Mouse (Mus musculus) C2C12 (cell line): Measurements from ENCODE around the gene Arrb2. TPM values are rescaled to one million over a fixed set of nuclear protein-coding genes. Genes with fewer than 3 reads are reported as not detected.
"Not testable (repeated sequence)": the region's sequence is repeated elsewhere in the genome, so short reads cannot be mapped to it uniquely, and the experiment has no call there.

Experiments
- H3K27me3 ChIP-seq: one replicate; pipeline ENCODE4 v1.6.1; 2011; ENCODE audit not compliant: control insufficient read depth, insufficient read depth, insufficient read length
- H3K36me3 ChIP-seq: one replicate; pipeline ENCODE4 v1.6.1; 2011; ENCODE audit not compliant: control insufficient read depth, insufficient read depth
- H3K4me3 ChIP-seq: one replicate; pipeline ENCODE4 v1.5.1; 2011; ENCODE audit warnings: mild to moderate bottlenecking, control low read depth; ENCODE audit not compliant: poor library complexity, insufficient read depth, severe bottlenecking
- H3K79me2 ChIP-seq: one replicate; pipeline ENCODE4 v1.6.1; 2011; ENCODE audit not compliant: control insufficient read depth, insufficient read depth
- H3K79me3 ChIP-seq: one replicate; pipeline ENCODE4 v1.6.1; 2011; ENCODE audit warnings: low read depth, control low read depth
- H3ac ChIP-seq: one replicate; pipeline ENCODE3; 2011; ENCODE audit warnings: low read depth; ENCODE audit not compliant: control insufficient read depth, insufficient read length
- CEBPB ChIP-seq: IDR thresholded peaks from one replicate; pipeline ENCODE4 v1.6.1; 2011; ENCODE audit warnings: low read depth, mild to moderate bottlenecking, control low read depth, moderate library complexity
- CTCF ChIP-seq: IDR thresholded peaks from one replicate; pipeline ENCODE4 v1.5.1; 2011; ENCODE audit not compliant: control insufficient read depth, insufficient read depth, insufficient read length
- FOSL1 ChIP-seq: IDR thresholded peaks from one replicate; pipeline ENCODE4 v1.8.0; 2011; ENCODE audit warnings: mild to moderate bottlenecking, low read length; ENCODE audit not compliant: poor library complexity, insufficient read depth, severe bottlenecking
- MAX ChIP-seq: IDR thresholded peaks from one replicate; pipeline ENCODE4 v1.6.1; 2011; ENCODE audit warnings: mild to moderate bottlenecking, control low read depth
- MYOD1 ChIP-seq: IDR thresholded peaks from one replicate; pipeline ENCODE4 v1.6.1; 2011; ENCODE audit warnings: low read depth; ENCODE audit not compliant: control insufficient read depth, insufficient read length
- MYOG ChIP-seq: IDR thresholded peaks from one replicate; pipeline ENCODE4 v1.6.1; 2011; ENCODE audit not compliant: control insufficient read depth, insufficient read length; ENCODE audit errors: extremely low read depth
- USF1 ChIP-seq: IDR thresholded peaks from one replicate; pipeline ENCODE4 v1.6.1; 2011; ENCODE audit warnings: low read depth, mild to moderate bottlenecking, control low read depth, moderate library complexity
- polyA plus RNA-seq: library from polyadenylated mRNA; unstranded; fragments of >200 nt; fragmentation: generic; extraction: Trizol; gene quantifications from one replicate; pipeline ENCODE4 v1.2.1, GENCODE M21; 2012; ENCODE audit warnings: missing spikeins

The Arrb2 gene
- polyA plus RNA-seq, 1 experiment: 27.6 TPM

DNA sequence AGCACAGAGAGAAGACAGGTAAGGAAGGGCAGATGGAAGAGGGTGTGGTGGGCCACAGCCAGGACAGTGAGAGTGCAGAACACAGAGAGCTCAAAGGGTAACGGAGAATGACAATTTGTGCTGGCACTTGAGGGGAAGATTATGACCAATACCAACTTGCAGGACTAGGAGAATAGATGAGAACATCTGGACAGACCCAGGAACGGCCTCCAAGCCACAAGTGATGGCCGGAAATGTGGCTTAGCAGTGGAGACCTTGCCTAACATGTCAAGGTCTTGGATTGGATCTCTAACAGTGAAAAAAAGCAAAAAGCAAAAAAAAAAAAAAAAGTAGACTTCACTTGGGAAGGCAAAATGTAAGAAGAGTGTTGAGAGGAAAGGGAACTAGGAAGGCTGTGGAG lies 37.3 kb downstream of the Arrb2 start:
- H3K27me3 ChIP-seq: no peaks in the 10 kb centered on the region
- no peak for TF ChIP-seq MYOG
- no peak overlapping the region for H3K4me3 ChIP-seq
- H3K36me3 ChIP-seq: no peaks in the 10 kb centered on the region
- no peaks in the 10 kb centered on the region for H3K79me2 ChIP-seq
- H3K79me3 ChIP-seq: no peaks in the 10 kb centered on the region
- H3ac ChIP-seq: no peak overlapping the region

GRCm38 (mm10) chr11:70472716-70473115 lies 40.3 kb downstream of the Arrb2 start:
- TF ChIP-seq MYOG (no peak), FOSL1 (no peak), MAX (no peak), CEBPB (no peak), CTCF (no peak), USF1 (no peak), MYOD1 (no peak)
- Histone ChIP-seq H3K4me3 (no peak overlapping the region), H3K27me3 (no peaks in the 10 kb centered on the region)

DNA sequence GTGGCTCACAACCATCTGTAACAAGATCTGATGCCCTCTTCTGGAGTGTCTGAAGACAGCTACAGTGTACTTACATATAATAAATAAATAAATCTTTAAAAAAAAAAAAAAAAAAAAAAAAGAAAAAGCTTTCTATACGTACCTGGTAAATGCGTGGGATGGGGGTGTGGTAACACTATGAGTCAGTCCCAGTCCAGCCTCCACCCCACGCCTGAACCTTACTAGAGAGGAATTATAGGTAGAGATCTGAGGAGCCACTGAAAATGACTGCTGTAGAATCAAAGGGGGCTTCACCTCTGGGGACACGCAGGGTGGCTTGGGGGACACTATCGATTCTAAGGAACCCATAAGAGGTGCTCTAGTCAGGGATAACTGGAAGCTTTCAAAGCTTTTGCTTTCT lies 40.9 kb downstream of the Arrb2 start:
- not testable (repeated sequence) for H3K27me3 ChIP-seq, H3K4me3 ChIP-seq, H3ac ChIP-seq, H3K79me2 ChIP-seq, H3K79me3 ChIP-seq, H3K36me3 ChIP-seq

More at GRCm38 (mm10) chr11:70472716-70473115, 40.3 kb downstream of the Arrb2 start:
- H3K79me2 ChIP-seq: no peaks in the 10 kb centered on the region
- no peak overlapping the region for H3ac ChIP-seq
- H3K79me3 ChIP-seq: no peaks in the 10 kb centered on the region
- no peaks in the 10 kb centered on the region for H3K36me3 ChIP-seq

GRCm38 (mm10) chr11:70474872-70475534 lies 42.6 kb downstream of the Arrb2 start:
- Histone ChIP-seq H3K27me3 (no peaks in the 10 kb centered on the region), H3K36me3 (no peaks in the 10 kb centered on the region), H3ac (no peak overlapping the region), H3K4me3 (no peak overlapping the region), H3K79me2 (no peaks in the 10 kb centered on the region), H3K79me3 (no peaks in the 10 kb centered on the region)
- TF ChIP-seq MAX (no peak), MYOD1 (no peak)

DNA sequence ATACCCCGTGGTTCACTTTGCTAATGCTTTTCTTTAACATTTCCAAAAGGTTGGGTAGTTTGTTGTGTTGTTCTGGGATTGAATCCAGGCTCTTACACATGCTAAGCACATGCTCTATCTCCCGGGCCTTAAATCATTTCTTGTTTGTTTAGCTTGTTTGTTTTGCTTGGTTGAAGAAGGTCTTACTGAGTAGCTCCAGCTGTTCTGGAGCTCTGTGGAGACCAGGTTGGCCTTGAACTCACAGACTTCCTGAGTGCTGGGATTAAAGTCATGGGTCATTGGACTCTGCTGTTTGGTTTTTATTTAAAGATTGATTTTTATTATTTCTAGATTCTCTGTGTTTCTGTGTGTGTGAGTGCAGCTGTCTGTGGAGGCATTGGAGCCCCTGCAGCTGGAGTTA lies 53.1 kb downstream of the Arrb2 start:
- H3K4me3 ChIP-seq: no peak overlapping the region
- no peaks in the 10 kb centered on the region for H3K36me3 ChIP-seq
- H3ac ChIP-seq: no peak overlapping the region
- no peaks in the 10 kb centered on the region for H3K79me3 ChIP-seq
- no peak for TF ChIP-seq MAX
- no peak for TF ChIP-seq FOSL1
- TF ChIP-seq MYOD1: no peak
- no peak for TF ChIP-seq CTCF
- TF ChIP-seq MYOG: no peak
- TF ChIP-seq USF1: no peak
- TF ChIP-seq CEBPB: no peak
- H3K27me3 ChIP-seq: no peaks in the 10 kb centered on the region
- H3K79me2 ChIP-seq: no peaks in the 10 kb centered on the region

GRCm38 (mm10) chr11:70487816-70488215 lies 55.4 kb downstream of the Arrb2 start:
- Histone ChIP-seq H3K36me3 (no peaks in the 10 kb centered on the region), H3K27me3 (no peaks in the 10 kb centered on the region), H3K79me3 (no peaks in the 10 kb centered on the region), H3ac (no peak overlapping the region), H3K79me2 (no peaks in the 10 kb centered on the region), H3K4me3 (no peak overlapping the region)
- TF ChIP-seq CEBPB (no peak), MYOG (no peak), CTCF (no peak), MAX (no peak), USF1 (no peak), FOSL1 (no peak), MYOD1 (no peak)

GRCm38 (mm10) chr11:70489138-70489537 lies 56.7 kb downstream of the Arrb2 start:
- no peak overlapping the region for H3ac ChIP-seq
- no peaks in the 10 kb centered on the region for H3K79me2 ChIP-seq
- no peaks in the 10 kb centered on the region for H3K27me3 ChIP-seq
- no peaks in the 10 kb centered on the region for H3K79me3 ChIP-seq
- no peaks in the 10 kb centered on the region for H3K36me3 ChIP-seq
- H3K4me3 ChIP-seq: no peak overlapping the region
- TF ChIP-seq MYOD1 (no peak), CEBPB (no peak), MYOG (no peak), USF1 (no peak), MAX (no peak), FOSL1 (no peak), CTCF (no peak)
